Mouse (Mus musculus): ENCODE results near the gene Wnk4.
A peak's percentile ranks its signal among the peaks of the same experiment; 100 is the strongest.

DNA sequence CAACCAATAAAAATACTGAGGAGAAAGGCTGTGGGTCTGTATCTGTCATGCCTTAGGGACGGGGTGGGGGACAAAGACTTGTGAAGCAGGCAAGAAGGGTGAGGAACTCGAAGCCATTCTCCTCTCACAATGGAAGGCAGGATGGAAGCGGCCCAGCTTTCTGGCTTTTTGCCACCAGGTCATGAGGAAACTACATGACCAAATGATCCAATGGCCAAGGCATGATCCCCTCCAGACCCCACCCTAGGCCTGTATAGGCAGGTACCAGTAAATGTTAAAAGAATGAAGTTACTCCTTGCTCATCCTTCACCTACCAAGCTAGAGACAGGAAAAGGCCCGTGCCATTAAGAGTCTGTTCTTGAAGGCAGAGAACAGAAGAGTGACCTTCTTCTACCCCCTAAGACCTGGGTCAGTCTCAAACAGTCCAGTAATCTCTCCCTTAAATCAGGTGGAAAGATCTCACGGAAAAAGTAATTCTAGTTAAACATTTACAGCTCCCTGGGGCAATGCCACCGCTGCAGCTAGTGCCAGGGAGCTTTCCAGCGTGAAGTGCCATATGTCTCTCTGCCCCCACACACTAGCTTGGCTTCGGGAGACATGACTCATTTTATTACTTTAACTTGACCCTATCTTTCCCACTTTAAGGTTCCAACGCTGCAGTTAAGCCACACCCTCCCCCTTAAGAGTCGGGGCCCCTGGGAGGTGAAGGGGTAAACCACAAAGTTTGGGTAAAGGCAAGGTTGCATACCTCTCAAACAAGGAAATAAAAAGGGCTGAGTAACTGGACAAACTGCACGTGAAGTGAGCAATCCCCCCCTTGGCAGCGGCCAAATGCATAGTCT is 17.2 kb downstream of the Wnk4 start:
- TF ChIP-seq CTCF (IDR thresholded peaks at IDR 0.05; ENCODE audit: borderline replicate concordance, insufficient read depth, low read length), result no peak
- peak; percentile 29; the same call in 1 of the 2 replicates for TF ChIP-seq POLR2A (IDR thresholded peaks at IDR 0.05; ENCODE audit: low read depth, low read length)

Data from embryonic fibroblast, embryonic 13.5 days (primary cell).